Mouse (Mus musculus) ovary, postnatal 14 days (tissue): Measurements from ENCODE around the gene Dennd6a.
"Not testable (repeated sequence)": the region's sequence is repeated elsewhere in the genome, so short reads cannot be mapped to it uniquely, and the experiment has no call there.

Experiments
- DNase-seq: peaks from one replicate; pipeline ENCODE4 v3.0.0; 2022; ENCODE audit warnings: low spot score

Gene Dennd6a

DNA sequence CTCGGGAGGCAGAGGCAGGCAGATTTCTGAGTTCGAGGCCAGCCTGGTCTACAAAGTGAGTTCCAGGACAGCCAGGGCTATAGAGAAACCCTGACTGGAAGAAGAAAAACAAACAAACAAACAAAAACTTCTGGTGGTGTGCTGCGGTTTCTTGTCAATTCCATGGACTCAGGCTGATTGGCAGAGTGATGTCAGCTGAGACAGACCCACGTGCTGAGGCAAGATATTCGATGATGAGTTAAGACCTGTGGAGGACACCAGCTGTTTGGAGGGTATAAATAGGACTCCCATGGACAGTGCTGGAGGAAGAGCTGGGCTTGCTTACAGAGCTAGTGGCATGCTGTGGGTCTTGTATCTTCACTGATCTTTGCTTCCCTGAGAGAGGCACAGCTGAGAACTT, at the start of gene Dennd6a:
Dennd6a (plus strand) TSS at position 301 of the 400 bp plus-strand sequence.
- not testable (repeated sequence) for DNase-seq

DNA sequence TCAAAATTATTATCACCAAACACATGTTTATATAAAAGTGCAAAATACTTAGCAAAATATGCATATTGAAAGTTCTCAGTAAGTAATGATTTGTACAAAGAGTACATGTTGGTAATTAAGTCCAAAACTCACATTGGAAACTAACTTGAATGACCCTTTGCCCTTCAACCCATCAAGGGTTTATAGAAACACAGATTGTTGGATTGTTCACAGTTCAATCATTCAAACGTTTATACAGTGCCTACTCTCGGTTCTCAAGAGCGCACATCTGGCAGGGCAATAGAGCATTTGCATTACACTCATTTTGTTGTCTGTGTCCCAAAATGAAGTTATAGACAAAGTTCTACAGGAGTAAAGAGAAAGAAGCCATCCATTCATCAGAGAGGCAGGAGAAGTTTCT, 47.7 kb upstream of the Dennd6a start:
- DNase-seq: no peak

DNA sequence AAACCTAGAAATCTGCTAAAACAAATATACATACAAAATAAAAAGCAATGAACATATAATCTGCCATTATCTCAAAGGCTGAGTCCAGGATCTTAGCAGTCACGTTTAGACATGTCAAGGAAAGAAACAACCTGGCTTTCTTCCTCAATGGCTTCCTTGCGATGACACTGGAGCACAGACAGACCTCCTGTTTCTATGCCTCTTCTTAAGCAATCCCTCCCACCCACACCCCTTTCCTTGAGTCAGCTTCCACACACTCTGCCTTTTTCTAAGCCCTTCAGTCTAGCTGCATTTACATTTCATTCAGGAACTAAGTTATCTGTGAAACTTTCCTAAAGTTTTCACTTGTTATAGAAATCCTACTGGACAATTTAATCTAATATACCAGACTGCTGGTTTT, 45.4 kb upstream of the Dennd6a start:
- no peak for DNase-seq

DNA sequence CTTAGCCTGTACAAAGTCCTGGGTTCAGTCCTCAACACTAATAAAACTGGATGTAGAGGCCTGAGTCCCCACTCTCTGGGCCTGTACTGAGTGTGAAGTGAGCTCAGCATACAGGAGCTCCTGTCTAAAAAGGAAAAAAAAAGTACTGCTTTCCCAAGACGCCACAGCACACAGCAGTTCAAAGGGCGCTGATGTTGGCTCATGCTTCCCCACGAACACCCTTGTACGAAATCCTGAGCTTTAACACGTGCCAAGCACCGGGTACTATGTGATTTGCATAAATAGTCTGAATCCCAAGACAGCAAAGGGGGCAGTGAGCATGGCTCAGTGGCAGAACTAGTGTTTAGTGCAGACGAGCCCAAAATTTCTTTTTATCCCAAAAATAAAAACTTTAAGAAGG, 43.3 kb upstream of the Dennd6a start:
- DNase-seq: no peak

DNA sequence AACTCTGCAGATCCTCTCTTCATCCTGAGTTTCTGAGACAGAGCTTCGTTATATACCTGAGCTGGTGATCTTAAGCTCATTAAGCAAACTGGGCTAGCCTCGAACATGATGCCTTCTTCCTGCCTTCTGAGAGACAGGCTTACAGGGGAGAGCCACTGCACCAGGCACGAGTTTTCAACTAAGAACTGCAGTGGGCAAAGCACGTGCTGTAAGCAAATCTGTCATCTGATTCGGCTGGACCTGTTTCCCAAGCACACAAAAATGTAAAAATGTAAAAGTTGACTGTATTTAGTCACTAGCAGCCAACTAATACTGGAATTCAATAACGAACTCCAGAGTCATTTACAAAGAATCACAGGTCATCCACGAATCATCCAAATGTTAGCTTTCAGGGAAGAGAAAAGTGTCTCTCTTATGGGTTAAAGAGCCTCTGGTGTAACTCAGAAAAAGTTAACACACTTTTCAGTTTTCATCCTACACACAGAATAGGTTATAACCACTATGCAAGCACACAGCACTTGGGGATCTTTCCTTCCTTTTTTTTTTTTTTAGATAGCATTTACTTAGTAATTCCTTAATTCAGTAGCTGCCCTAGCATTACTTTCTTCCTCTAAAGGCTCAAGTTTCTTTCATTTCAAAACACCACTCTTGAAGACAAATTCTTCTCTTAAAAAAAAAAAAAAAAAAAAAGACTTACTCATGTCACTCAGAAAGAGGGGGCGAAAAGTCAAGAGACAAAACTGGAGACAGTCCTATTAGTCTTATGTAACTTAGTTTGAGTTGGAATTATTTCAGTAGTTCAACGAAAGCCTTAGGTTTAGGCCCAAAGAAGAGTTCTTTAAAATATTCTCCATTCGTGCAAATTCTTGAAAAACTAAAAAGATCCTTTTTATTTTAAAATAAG, 42.0 kb upstream of the Dennd6a start:
- DNase-seq: no peak

DNA sequence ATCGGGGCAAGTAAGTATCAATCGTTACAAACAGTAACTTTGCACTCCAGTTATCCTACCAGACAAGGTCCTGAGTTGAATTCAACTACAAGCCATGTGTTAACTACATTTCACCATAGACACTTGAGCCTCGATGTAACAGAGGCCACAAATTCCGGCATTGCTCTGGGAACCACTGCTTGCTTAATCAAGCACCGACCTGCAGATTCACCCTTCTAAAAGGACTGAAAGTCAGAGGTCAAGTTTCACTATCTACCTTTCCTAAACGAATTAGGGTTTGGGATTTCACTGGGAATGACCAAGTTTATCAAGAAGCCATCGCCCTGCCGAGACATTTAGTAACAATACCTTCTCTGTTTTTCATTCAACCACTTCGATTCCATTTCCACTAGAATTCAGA, 40.9 kb upstream of the Dennd6a start:
- no peak for DNase-seq

DNA sequence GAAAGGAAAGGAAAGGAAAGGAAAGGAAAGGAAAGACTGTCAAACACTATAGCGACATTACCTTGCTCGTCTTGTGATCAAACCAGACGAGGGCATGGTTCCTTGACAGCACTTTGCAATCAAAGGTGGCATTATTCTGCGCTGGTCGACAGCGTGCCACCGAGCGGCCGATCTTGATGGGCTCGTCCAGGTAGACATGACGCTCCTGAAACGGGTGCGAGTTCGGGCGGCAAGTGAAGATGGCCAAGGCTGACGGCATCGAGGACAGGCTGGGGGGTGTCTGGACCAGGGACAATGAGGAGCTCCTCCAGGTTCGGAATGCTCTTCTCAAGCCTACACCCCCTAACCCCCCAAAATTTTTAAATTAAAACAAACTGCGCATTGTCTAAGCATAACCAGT, 40.4 kb upstream of the Dennd6a start:
- no peak for DNase-seq

DNA sequence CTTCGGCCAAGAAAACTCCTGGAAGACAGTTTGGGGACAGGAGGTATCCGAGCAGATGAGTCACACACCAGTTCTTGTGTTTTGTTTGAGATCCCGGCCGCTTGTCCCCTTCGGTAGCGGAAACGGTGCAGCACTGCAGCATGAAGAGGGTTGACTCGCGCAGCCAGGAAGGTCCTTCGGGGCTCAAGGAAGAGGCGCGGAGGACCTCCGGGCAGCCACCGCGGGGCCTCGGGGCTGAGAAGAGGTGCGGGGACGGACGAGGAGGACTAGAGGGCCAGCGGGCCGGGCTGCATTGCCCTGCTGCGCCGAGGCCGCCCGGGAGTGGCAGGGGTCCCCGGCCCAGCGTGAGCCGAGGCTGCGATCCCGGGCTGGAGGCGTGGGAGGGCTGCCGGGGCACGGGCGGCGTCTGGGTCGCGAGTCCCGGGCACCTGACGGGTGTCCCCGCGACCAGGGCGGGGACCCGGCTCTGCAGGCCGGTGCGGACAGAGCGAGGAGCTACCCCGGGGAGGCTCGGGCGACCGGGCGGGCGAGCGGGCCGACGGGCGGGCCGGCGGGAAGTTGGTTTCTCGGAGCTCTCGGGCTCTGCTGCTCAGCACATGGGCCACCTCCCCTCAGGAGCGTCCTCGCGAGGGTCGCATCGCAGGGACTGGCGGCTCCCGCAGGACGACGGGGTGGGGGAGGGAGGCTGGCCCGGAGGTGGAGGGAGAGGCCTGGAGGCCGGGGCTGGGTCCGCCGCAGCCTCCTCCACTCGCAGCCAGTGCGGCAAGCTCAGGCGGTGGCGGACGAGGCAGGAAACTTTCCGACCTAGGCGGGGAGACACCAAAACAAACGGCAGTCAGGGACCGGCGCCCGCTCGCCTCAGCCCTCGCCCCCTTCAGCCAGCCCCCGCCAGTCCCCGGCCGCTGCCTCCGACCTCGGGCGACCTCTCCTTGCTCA, 39.6 kb upstream of the Dennd6a start:
- peak; percentile 46 for DNase-seq

DNA sequence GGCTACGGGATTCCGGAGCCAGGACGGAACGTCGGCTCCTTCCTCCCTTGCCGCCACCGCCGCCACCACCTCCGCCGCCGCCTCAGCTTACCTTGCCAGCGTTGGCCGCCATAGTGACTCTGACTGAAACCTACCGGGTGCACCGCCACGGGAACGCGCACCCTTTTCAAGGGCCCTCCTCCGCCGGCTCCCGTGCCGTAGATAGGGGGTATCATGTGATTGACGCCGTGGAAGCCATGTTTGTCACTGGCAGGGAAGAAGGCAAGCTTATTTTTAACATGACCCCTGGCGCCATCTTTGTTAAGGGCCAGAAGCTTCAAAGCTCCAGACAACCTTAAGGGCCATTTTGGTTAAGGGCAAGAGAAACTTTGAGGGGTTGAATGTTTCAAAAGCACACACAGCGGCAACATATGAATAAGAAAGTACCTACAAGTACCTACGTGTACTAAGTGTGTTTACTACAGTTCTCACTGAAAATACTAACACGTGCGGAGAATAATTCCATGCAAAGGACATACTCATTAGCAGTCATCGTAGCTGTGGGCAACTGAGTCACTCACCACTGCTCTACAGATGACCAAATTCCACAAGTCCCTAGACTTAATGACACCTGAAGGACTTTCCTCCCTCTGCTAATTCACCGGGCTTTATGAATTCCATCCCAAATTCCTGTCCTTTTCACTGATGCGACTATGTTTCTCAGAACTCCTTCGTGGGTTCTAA, 38.7 kb upstream of the Dennd6a start, which contains the start of gene Slmap:
Slmap (minus strand) TSS at position 175 of the 723 bp plus-strand sequence.
- peak; percentile 98 for DNase-seq

DNA sequence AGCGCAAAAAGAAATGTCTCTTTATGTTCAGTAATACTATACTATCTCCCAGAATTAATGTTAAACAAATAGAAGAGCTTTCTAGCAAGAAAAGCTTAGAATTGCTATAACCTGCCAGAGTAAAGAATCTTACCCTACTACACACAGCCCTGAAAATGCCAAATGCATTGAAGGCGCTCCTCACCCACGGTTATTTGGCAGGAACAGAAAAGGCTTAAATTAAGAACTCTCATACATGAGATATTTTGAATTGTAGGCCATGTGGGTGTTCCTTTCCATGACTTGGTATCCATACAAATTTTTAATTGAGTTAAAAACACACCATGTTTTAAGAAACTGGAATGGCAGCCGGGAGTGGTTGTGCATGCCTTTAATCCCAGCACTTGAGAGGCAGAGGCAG, 34.4 kb upstream of the Dennd6a start:
- no peak for DNase-seq

DNA sequence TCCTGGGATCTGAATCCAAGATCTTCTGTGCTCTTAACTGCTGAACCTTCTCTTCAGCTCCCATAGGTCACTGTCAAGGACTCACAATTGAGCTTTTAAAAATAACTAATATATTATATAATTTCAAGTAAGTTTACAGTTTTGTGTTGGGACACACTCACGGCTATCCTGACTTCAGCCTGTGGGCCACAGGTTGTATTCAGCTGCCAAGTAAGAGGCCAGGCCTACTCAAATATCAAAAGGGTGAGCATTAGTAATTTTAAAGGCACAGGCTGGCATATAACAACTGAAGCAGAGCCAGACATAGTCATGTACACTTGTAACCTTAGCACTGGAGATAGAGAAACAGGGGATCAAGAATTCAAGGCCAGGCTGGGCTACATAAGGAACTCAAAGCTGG, 33.1 kb upstream of the Dennd6a start:
- no peak for DNase-seq

DNA sequence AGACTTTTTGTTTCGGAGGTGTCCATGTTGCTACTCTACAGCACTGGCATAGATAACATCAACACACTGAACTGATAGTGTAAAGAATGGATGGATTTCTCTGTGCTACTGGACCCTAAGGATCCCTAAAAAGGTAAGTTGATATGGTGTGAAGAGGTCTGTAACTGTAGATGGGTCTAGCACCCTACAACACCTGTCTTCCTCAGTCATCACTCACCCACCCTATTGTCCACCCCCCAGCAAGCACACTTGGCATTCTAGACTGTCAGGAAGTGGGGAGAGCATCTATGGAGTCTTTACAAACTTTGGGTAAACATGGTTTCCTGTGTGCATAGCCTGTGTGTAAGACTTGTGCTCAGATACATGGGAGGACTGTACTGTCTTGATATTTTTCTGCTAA, 31.5 kb upstream of the Dennd6a start:
- no peak for DNase-seq

DNA sequence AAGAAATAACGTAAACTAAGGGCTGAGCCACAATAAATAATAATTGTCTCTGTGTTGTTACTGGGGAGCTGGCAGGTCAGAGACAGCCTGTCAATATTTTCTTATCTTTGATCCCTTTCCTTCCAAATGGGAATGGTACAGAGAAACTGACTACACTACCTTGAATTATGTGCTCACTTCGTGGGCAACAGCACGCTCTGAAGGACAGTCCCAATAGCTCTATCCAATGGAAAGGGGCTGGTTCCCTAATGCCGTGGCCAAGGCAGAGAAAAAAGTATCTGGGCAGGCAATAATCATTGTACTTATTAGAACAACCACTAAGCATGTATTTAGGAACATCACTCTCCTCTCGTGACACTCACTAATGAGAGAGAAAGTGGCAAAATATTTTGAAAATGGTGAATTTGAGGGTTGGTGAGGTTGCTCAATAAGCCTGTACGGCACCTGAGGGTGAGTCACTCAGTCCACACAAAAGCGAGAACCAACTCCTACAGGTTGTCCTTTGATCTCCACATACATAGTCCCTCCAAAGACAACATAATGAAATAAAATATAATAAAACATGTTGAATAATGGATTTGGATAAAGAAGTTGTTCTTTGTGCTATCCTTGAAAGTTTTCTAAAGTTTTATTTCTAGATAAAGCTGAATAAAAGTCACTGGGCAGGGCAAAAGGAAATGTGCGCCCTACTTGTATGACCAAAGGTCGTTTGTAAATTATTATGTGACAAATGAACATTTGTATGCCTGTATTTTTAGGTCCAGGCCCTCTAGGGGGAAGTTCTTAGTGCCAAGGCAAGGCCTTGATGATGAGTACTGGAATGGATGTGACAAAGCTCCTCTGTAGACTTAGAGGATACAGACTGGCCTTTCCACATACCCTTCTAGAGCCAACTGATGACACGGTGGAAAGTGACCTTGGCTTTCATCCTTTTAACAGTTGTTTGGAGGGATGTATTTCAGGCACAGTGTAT, 25.9 kb upstream of the Dennd6a start:
- DNase-seq: no peak

DNA sequence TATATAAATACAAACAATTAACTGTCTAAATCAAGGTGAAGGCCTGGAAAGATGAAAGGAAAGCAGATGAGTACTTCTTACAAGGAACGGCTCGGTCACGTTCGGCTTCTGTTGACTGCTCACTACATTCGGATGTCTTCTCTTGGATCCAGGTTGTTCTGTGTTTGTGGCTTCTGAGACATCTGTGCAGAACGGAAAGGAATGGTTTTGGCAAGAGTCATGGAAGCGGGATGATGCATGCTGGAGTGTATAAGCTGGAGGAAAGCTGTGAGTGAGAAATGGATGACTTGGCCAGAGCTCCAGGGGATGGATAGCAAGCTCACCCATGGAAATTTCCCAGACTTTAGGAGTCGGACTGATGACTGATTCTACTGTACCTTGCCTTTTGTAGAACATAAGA, 22.9 kb upstream of the Dennd6a start:
- DNase-seq: no peak

DNA sequence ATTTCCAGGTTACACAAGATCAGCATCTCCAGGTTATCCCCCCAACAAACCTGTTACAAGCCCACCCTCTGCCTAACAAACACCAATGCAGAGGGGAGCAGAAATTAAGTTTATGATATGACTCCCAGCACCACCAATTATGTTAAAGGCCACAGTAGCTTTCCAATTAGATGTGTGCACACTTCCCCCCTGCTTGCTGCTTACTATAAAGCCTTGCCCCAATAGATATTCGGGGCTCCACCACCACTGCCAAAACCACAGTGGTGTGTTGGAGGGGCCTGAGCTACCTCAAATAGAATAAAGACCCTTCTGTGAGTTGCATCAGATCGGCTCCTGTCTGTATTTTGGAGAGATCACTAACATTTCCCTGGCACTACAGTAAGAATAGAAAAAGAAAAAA, 21.2 kb upstream of the Dennd6a start:
- no peak for DNase-seq

DNA sequence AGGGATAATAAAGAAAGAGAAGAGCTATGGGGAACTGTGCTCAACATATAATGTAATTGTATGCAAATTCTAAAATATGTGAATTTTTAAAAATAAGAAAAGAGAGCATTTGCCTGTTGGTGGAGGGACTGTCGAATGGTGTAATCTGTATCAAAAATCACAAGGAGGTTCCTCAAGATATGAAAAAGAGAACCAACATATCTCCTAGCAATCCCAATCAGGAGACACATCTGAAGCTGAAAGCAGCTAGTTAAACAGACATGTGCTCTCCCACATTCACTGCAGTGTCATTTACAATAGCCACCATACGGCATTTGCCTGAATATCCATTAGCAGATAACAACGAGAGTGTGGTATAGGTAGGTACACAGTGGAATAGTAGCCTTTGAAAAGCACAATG, 20.8 kb upstream of the Dennd6a start:
- no peak for DNase-seq

DNA sequence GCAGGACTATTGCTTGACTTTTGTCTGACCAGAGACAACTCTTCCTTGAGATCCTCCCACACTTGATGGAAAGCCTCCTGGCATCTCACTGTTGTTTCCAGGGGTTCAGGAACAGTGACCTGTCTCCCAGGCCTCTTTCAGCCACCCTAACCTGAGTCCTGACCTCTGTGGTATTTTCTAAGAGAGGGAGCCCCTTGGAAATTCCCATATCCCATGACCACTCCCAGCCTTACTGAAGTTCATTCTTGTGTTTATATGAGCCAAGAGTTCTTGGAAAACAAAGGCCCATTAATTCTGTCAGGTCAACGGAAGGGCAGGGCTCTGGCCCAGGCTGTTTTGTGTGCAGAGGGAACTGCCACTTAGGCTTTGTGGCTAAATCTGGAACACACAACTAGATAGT, 16.1 kb upstream of the Dennd6a start:
- no peak for DNase-seq

DNA sequence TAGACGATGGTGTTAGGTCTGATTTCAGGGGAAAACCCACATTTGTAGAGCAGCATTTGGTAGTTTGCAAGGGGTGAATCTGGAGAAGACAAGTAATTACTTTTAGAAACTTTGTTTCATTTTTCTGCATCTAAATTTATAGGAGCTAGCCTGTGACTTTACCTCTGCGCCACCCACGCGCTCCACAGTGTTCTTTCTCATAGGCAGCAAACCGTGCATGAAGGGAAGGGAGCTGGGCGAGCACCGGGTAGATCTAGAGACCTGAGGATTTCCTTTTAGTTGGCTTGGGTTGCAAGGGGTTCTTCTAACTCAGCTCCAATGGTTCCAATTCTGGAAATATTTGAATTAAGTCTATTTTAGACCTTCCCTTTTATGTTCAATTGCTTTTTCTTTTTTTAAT, 15.1 kb upstream of the Dennd6a start:
- no peak for DNase-seq

DNA sequence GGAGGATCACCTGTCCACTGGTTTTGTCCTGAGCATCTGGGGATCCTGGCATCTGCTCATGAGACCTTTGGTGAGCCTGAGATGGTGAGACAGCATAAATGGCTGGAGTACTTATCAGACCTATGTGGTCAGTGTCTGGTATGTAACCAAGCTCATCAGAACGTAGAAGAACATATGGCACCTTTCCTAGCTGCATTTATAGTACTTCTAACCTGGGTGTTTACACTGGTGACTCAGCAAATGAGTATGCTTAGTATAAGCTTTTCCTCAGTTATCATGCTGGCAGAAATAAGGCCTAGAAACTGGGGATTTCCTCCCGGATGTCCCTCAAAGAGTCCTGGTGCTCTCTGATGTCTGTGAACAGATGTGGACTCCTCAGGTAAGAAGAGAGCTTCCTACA, 11.4 kb upstream of the Dennd6a start:
- no peak for DNase-seq

DNA sequence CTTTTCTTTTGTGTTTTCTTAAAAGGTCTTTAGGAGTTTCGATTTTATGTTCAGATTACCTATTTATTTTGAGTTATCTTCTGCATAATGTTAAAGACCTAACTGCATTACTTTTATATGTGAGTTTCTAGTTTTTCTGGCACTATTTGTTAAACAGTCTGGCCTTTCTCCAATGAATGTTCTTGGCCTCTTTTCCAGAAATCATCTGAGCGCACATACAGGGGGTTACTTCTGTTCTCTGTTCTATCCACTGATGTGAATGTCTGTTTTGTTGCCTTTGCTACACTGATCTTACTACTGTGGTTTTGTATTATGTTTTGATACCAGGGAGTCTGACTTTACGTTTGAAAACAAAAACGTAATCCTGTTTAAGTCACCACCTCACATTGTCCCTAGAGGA, 3.8 kb upstream of the Dennd6a start:
- no peak for DNase-seq
